10 mouse cellular contexts compared by ENCODE assay signal in genomic region chr10:45103184-45103583, GRCm38 (mm10). TPM values are rescaled to one million over a fixed set of nuclear protein-coding genes. Genes with fewer than 3 reads are reported as not detected.
DNase-seq lines count a peak whose midpoint lies in the region; ATAC-seq and TF ChIP-seq lines count a peak whose summit lies in the region.
"Had no signal": no experiment of that assay in that cellular context is flagged by ENCODE, and none has a peak within 500 bp of the region (broad histone marks: within the 10 kb centered on the region; RNA-seq: fewer than 3 reads in every experiment).

No protein-coding gene starts in this region.

- TF ChIP-seq CTCF in cerebellum, adult 2 months (IDR thresholded peaks at IDR 0.05; ENCODE audit: borderline replicate concordance, insufficient read depth, low read depth, low read length) = no peak

- no peaks in the 10 kb centered on the region for H3K9me3 ChIP-seq in heart, embryonic 14.5 days (ENCODE audit: control insufficient read depth, low read length)
- H3K9me3 ChIP-seq in heart, embryonic 10.5 days = no peaks in the 10 kb centered on the region
- H3K9me3 ChIP-seq in hindbrain, embryonic 12.5 days (replicated peaks) = no peaks in the 10 kb centered on the region
- H3K9me3 ChIP-seq: liver, embryonic 15.5 days had no signal

- H3K27ac ChIP-seq in heart, embryonic 14.5 days (replicated peaks in 1 of 2; ENCODE audit: control insufficient read depth in 1 of 2, insufficient read depth in 1 of 2, low read depth in 2 of 2, low read length in 2 of 2) = peak overlapping the region; percentile 21 to 83
- H3K27ac ChIP-seq in heart, embryonic 10.5 days = no peak overlapping the region
- peak overlapping the region; percentile 66; the same call in 1 of the 2 replicates for H3K27ac ChIP-seq in hindbrain, embryonic 12.5 days
- H3K27ac ChIP-seq in cerebellum, adult 2 months (ENCODE audit: insufficient read depth, low read length) = no peak overlapping the region
- H3K27ac ChIP-seq: liver, embryonic 15.5 days had no signal

- WGBS in heart, embryonic 14.5 days = 51% methylated on average over 11 of the region's 11 CpGs
- 50% methylated on average over 11 of the region's 11 CpGs for WGBS in heart, embryonic 10.5 days
- 24% methylated on average over 11 of the region's 11 CpGs for whole genome bisulfite sequencing in hindbrain, embryonic 12.5 days
- WGBS in cerebellum, adult 2 months = 83% methylated on average over 11 of the region's 11 CpGs

- TF ChIP-seq POLR2A in cerebellum, adult 2 months (IDR thresholded peaks at IDR 0.05; ENCODE audit: borderline replicate concordance, insufficient read depth, low read length) = no peak

- no peak overlapping the region for H3K4me2 ChIP-seq in heart, embryonic 14.5 days (ENCODE audit: low read length)
- H3K4me2 ChIP-seq in hindbrain, embryonic 12.5 days (replicated peaks) = no peak overlapping the region
- H3K4me2 ChIP-seq: liver, embryonic 15.5 days had no signal

- H3K9ac ChIP-seq in heart, embryonic 14.5 days (ENCODE audit: low read length) = peak overlapping the region; percentile 25; the same call in 1 of the 2 replicates
- no peak overlapping the region for H3K9ac ChIP-seq in hindbrain, embryonic 12.5 days
- H3K9ac ChIP-seq: liver, embryonic 15.5 days had no signal

- H3K4me1 ChIP-seq in heart, embryonic 14.5 days (ENCODE audit: control insufficient read depth in 2 of 2, insufficient read depth in 2 of 2, low read length in 2 of 2) = peaks cover 16 to 28% of the 10 kb centered on the region in 2 experiments
- H3K4me1 ChIP-seq in heart, embryonic 10.5 days = peaks cover 14% of the 10 kb centered on the region
- peaks cover 13% of the 10 kb centered on the region; the same call in 1 of the 2 replicates for H3K4me1 ChIP-seq in hindbrain, embryonic 12.5 days
- H3K4me1 ChIP-seq in cerebellum, adult 2 months (ENCODE audit: control insufficient read depth, insufficient read depth, low read length) = no peaks in the 10 kb centered on the region

- ATAC-seq in heart, embryonic 14.5 days (ENCODE audit: insufficient number of reproducible peaks, insufficient read depth, low FRiP score, low read depth) = no peak
- ATAC-seq in hindbrain, embryonic 12.5 days (ENCODE audit: low FRiP score) = peak; percentile 89

- peaks cover 40% of the 10 kb centered on the region for H3K36me3 ChIP-seq in heart, embryonic 14.5 days (ENCODE audit: control insufficient read depth, insufficient read depth, low read length)
- H3K36me3 ChIP-seq in heart, embryonic 10.5 days = peaks cover 44% of the 10 kb centered on the region
- H3K36me3 ChIP-seq in hindbrain, embryonic 12.5 days = peaks cover 39% of the 10 kb centered on the region

- no peak overlapping the region for H3K4me3 ChIP-seq in heart, embryonic 14.5 days (ENCODE audit: control insufficient read depth in 1 of 2, insufficient read depth in 1 of 2, low read depth in 1 of 2, low read length in 2 of 2)
- H3K4me3 ChIP-seq in heart, embryonic 10.5 days = no peak overlapping the region
- H3K4me3 ChIP-seq in hindbrain, embryonic 12.5 days = no peak overlapping the region
- no peak overlapping the region for H3K4me3 ChIP-seq in cerebellum, adult 2 months (replicated peaks; ENCODE audit: insufficient read depth, low read depth, low read length)
- H3K4me3 ChIP-seq: liver, embryonic 15.5 days had no signal

- no peak for DNase-seq in heart, embryonic 10.5 days (ENCODE audit: low spot score)
- DNase-seq in adrenal gland, postnatal 10 days = peak; percentile 42
- DNase-seq in neural tube, embryonic 10.5 days (ENCODE audit: extremely low spot score, low spot score) = peak; percentile 47
- DNase-seq in cerebellum, adult 2 months = no peak
- no peak for DNase-seq in gastrocnemius, postnatal 4 days (ENCODE audit: low spot score in 2 of 2)
- DNase-seq in layer of hippocampus, postnatal 36 days = no peak
- DNase-seq: cerebellum, adult 11-12 months had no signal

- H3K27me3 ChIP-seq in heart, embryonic 14.5 days (ENCODE audit: control insufficient read depth, insufficient read depth, low read length) = no peaks in the 10 kb centered on the region
- no peaks in the 10 kb centered on the region for H3K27me3 ChIP-seq in heart, embryonic 10.5 days (ENCODE audit: insufficient read depth, poor library complexity, severe bottlenecking)
- no peaks in the 10 kb centered on the region for H3K27me3 ChIP-seq in hindbrain, embryonic 12.5 days
- H3K27me3 ChIP-seq in cerebellum, adult 2 months (ENCODE audit: control insufficient read depth, insufficient read depth, low read length) = no peaks in the 10 kb centered on the region
- H3K27me3 ChIP-seq: liver, embryonic 15.5 days had no signal

RNA-seq across cellular contexts. Expression of gene Prep, which starts 36.2 kb away (rescaled TPM):
- polyA plus RNA-seq in heart, embryonic 14.5 days (2014; fragmentation: Nextera tagmentation; extraction: Ambion mirVana) = 24.4 and 26.7 TPM in 2 replicates
- polyA plus RNA-seq in heart, embryonic 10.5 days (2016; fragmentation: Nextera tagmentation; extraction: Ambion mirVana) = 30.5 and 32.5 TPM in 2 replicates
- total RNA-seq in adrenal gland, postnatal 10 days (2021) = 10 to 100 TPM; 15.3 to 16.8 TPM
- polyA plus RNA-seq in hindbrain, embryonic 12.5 days (2016; fragmentation: Nextera tagmentation; extraction: Ambion mirVana) = 29.0 and 29.5 TPM in 2 replicates
- 7.8 and 8.7 TPM in 2 replicates for polyA plus RNA-seq in cerebellum, adult 2 months (2012; rRNA removed)
- total RNA-seq in gastrocnemius, postnatal 4 days (2021) = 10 to 100 TPM; 14.7 to 15.0 TPM
- 1 to 10 TPM; 8.8 to 9.3 TPM for total RNA-seq in layer of hippocampus, postnatal 36 days (2021)

Comparison
In these comparisons a context has a peak if more than half of its experiments do, and no peak if none do; other contexts are left out.
1. H3K27ac ChIP-seq: peak in heart, embryonic 14.5 days (2 of 2) and hindbrain, embryonic 12.5 days (single experiment); none in heart, embryonic 10.5 days (single experiment) and cerebellum, adult 2 months (single experiment).
2. DNase-seq: peak in adrenal gland, postnatal 10 days (single experiment) and neural tube, embryonic 10.5 days (single experiment); none in heart, embryonic 10.5 days (single experiment), cerebellum, adult 2 months (0 of 2), gastrocnemius, postnatal 4 days (0 of 2) and layer of hippocampus, postnatal 36 days (0 of 2).